Mouse (Mus musculus) kidney, postnatal 25 days (tissue): ENCODE results near the gene Zfp568.

Source experiments
- DNase-seq, 2 experiments: peaks; one replicate each; pipeline ENCODE4 v3.0.0; 2021; ENCODE audit warnings: mixed read lengths in 2 of 2

Gene Zfp568

DNA sequence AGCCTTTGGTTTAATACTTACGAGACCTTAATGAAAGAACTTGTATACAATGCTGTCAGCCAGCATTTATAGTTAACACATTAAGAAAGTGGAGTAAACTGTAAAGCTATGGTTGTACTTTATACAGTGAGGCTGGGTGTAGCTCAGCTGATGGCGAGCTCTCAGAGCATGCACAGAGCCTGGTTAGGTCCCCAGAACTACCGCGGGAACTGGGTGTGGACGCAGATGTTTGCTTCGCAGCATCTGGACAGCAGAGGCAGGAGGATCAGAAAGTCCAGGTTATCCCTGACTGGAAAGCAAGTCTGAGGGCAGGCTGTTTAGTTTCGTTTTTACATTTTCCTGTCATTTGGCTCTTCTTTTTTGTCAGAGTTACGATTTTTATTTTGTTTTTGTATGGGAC, 8.9 kb downstream of the Zfp568 start:
- no peak for DNase-seq

DNA sequence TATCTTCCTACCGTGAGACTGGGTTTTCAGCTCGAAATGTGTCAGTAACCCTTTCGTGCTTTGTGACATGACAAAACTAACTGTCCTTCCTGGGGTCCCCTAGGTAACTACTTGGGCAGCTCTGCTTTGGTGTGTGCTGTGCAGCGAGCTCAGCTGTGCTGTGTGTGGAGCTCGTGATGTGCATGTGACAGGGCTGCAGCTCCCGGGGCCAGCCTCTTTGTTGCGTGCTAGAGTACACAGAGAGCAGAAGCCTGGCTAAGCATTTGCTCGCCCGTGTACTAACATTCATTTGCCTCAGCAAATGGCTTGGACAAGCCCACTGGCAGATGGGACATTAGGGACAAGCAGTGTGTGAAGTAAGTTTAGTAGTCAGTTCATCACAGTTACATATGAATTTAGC, 9.6 kb downstream of the Zfp568 start:
- DNase-seq: peak; percentile 17 to 56

DNA sequence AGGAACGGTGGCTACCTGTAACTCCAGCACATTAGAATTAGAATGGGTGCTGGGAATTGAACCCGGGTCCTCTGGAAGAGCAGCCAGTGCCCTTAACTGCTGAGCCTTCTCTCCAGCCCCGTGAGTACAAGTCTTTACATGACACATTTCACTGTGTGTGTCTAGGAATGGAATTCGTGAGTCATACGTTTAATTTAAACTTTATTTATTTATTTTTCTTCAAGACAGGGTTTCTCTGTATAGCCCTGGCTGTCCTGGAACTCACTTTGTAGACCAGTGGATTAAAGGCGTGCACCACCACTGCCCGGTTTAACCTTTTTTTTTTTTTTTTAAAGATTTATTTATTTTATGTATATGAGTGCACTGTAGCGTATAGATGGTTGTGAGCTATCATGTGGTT, 11.4 kb downstream of the Zfp568 start:
- DNase-seq: no peak

DNA sequence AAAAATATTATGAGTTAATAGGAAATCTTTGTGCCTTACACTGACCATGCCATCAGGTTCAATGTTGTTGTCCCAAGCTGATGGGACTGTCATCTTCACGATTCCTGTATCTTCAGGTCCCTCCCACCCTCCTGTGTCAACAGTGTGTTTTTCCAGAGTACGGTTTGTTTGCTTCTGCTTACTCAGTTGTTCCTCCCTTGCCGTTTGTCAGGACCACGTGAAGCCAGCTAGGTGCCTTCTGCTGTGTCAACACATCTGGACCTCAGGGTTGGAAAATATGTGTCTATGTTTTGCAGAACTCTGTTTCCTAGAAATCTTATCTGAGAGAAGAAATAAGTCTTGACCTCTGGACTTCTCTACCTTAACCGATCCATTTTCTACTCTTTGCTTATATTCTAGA, 16.8 kb downstream of the Zfp568 start:
- peak in 1 of 2 experiments; percentile 47 for DNase-seq

DNA sequence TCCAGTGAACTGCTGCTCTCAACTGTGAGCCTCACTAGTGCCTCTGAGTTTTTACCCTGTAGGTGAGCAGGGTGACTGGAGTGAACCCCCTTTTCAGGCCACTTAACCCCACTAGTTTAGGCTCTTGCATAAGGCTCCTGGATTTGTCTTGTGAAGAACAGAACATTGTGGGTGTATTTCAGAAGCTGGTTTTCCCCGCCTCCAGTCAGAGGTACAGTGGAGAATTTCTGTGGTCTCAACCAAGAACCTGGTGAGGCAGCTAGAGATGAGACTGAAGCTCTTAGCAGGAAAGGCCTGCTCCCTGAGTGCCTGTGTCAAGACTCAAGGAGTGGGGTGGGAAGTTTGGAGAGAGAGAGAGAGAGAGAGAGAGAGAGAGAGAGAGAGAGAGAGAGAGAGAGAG, 23.8 kb downstream of the Zfp568 start:
- DNase-seq: no peak

DNA sequence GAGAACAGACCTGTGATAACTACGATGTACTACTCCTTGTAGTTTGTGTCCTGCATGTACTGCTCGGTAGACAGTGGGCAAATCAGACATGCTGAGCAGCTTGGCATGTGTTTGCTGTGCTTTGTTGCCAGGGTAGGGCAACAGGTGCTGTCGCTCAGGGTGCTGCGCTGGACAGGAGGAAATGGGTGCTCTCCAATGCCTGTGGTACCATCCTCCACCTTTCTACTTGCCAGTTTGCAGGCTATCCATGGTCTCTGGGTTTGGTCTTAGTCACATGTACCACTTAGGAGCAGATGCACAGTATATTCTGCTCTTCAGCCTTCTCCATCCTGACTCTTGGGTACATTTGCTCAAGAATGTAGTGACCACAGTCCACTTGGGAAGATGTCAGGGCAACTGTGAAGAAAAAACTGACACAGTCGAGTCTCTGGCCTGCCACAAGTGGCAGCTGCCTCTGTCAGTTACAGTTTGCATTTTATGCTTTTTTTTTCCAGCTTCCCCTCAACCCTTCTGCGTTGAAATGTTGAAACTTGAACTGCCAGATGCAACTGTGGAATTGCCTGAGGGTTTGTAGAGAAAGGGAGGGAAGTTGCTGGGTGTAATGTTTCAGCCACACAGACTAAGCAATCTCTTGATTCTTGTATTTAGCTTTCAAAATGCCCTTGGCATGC, 24.4 kb downstream of the Zfp568 start:
- no peak for DNase-seq

DNA sequence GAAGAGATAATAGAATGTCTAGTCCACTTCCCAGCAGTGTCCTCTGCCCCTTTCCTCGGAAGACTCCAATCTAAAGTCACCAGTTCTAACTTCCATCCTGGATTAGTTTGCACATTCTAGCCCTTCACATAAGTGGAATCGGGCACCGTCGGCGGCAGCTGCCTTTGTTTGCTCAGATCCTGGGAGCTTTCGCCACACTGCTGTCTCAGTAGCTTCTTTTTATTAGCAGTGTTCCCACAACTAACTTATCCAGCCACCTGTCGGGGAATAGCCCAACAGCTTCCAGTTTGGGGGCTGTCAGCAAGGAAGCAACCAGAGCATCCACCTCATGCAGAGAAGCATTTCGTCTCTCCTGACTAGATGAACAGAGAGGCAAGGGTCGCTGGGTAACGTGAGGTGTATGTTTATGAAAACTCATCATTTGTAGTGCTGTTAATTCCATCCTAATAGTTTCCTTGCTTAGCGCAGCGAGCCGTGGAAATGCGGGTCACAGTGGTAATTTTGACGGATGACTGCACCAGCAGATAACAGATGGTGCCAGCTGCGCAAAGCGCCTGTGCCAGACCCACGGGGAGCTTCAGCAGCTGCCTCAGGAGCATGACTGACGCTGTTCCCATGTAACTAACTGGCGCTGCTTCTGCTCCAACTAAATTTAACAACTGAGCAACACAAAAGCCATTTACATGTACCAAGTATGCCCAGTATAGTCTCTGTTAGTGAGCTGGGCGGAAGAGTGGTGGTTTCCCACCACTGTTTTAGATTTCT, 25.7 kb downstream of the Zfp568 start:
- DNase-seq: peak; percentile 29 to 44

DNA sequence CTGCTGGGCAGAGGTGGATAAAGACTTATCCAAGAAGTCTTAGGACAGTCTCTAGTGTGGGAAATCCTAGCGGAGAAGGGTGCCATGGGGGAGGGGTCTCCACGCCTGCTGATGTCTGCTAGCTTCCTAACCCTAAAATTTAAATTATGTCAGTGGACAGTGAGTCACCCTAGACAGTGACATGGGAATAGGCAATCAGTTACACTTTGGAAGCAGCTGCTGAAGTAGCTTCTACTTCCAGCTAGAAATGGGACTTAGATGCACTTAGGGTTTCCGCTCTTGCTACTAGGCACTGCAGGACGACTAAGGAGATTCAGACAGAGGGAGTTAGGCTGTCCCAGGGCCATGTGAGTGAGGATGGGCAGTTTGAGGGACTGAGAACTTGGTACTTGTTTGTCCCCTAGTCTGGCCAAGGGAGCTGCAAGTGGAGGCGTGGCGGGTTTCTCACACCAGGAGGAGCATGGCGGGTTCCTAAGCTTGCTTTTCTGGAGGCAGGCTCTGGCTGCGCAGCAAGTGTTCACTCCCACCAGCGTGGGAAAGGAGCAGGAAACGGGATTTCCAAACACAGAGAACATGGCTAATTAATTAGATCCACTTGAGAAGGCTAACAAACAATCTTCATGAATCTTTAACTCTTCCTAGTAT, 26.9 kb downstream of the Zfp568 start:
- no peak for DNase-seq

DNA sequence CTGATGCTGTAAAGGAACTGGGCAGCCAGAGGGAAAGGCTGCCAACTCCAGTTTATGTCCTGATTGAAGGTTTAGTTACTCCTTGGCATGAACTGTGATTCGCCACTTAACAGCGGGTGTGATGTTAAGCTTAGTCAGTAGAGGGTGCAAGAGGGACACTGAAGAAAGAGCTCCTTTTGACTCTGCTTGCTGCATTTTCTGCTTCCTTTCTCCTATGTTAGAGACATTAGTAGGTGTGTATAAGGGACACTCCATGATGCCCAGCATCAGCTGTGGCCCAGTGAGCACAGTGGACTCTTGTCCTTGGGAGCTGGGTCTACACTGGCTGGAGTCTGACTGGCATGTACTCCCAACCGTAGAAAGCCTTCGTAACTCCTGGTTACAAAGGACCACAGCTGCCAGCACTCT, 29.2 kb downstream of the Zfp568 start:
- peak; percentile 43 to 71 for DNase-seq

DNA sequence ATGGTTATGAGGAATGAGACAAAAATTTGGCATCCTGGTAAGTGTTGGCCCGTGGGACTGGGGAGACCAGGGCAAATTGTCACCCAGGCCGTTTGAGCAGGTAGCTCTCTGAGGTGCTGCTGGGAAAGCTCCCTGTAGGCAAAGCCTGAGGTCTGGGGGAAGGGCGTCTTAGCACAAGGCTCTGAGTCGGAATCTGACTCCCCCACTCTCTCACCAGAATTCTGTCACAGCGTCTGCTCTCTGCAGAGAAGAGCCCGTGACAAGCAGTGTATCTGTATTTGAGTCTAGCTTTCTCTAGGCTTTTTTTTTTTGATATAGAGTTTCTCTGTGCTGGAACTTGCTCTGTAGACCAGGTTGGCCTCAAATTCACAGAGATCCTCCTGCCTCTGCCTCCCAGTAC, 33.5 kb downstream of the Zfp568 start:
- no peak for DNase-seq

DNA sequence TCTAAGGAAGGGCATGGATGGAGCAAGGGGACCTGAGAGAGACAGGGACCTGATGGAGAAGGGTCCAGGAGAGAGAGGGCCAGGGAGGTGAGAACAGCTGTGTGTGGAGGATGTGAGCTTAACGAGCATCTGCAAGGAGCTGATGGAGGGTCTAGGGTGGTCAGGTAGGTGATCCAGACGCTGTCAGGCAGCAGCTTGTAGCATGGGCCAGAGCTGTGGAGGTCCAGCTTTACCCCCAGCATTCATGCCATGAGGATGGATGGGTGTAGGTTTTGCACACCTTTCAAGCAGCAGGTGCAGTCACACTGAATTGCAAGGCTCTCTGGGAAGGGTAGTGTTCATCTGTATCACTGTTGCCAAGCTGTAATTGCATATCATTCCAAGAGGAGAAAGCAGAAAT, 35.8 kb downstream of the Zfp568 start:
- no peak for DNase-seq

DNA sequence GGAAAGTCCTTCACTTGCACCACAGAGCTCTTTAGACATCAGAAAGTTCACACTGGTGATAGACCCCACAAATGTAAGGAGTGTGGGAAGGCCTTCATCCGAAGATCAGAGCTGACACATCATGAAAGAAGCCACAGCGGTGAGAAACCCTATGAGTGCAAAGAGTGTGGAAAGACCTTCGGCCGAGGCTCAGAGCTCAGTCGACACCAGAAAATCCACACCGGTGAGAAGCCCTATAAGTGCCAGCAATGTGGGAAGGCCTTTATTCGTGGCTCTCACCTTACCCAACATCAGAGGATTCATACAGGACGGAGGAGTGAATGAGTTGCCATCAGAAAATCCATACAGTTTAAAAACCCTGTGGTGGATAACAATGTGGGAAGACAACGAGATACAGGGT, 39.6 kb downstream of the Zfp568 start:
- no peak for DNase-seq

DNA sequence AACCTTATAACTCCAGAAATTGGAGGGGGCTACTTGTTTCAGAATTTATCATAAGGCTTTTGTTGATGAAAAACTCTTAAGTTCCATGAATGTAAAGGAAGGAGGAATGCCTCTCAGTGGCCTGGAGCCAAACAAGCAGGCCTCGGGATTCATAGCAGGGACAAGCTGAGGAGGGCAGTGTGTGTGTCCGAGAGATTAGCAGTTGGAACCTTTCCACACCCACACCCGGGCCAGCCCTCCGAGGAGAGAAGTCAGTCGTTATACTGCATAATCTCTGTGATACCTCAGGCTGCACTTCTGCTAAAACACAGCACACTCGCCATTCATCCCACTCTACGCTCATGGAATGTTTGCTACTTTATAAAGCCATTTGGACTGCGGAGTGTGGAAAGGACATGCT, 40.0 kb downstream of the Zfp568 start:
- no peak for DNase-seq

DNA sequence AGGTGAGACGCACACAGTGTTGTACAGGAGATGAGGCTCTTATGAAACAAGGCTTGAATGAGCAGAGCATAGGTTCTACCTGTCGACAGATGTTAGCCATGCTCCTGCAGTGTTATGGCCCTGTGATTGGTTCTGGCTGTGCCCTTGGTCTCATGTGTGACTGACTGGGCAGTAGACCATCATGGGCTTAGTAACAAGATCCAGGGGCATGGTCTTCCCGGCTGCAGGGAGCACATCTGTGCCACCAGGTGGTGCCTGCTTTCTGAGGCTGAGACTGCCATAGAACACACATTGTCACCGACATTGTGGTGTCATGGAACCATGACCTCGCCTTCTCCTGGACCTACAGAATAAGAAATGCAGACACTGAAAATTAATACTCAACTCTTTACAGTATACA, 41.6 kb downstream of the Zfp568 start:
- DNase-seq: no peak

DNA sequence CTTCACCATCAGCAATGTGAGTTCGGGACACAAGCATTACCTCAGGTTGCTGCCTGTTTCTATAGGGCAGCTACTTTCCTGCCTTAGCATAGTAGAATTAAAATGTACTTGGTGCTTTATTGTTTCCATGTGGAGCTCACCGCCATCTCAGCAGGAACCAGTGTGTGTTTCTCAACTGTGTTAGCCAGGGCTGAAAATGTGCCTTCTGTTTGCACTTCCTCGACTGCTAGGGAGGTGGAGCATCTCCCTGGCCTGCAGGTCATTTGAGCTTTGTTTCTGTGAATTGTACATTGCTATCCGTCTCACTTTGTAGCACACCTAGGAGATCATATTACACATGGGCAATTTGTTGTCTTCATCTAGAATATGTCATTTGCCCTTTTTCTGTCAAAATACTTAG, 43.6 kb downstream of the Zfp568 start:
- no peak for DNase-seq

DNA sequence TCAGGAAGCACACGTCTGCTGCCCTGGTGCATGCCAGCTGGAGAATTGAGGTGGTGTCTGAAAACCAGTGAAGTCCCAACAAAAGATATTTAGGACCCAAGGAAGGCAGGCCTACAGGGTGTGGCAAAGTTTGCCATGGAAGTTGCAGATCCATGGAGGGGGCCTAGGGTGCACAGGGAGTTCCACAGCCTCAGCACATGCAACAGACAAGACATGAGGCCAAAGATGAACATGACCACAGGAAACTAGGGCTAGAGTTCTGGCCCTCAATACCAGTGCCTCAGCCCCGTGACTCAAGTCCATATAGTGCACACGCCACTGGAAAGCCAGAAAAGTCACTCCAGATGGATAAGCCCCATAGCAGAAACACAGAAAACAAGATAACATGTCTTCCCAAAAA, 44.8 kb downstream of the Zfp568 start:
- DNase-seq: no peak

DNA sequence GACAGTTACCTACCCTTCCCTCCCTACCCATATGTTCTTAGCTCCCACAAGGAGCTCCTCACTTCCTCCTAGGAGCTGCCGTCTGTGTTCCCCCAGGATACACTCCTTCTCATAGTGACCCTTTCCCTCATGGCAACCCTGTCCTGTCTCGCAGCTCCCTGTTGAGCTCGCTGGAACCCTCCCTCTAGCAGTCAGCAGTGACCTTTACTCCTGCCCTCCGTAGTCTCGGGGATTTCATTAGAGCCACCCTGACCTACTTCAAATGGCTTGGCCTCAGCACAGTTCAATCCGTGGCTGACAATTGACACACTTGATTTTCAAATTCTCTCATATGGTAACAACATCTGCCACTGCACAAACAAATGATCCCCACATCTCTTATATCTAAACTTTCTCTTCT, 46.9 kb downstream of the Zfp568 start:
- DNase-seq: peak; percentile 29 to 43

DNA sequence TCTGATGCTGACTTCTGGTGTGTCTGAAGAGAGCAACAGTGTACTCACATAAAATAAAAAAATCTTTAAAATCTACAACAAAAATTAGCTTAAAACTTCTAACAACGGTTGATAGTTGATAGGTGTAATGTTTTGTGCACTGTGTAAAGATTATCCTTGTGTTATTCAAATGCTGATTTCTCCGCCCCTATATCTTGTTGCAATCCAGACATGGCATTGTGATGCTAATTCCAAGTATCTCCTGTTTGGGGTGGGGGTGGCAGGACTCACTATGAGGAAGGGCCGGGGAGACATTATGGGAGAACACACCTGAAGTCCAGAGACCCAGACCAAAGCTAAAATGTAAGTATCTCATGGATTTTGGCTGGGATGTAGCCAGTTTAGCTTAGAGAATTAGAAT, 47.6 kb downstream of the Zfp568 start:
- no peak for DNase-seq

DNA sequence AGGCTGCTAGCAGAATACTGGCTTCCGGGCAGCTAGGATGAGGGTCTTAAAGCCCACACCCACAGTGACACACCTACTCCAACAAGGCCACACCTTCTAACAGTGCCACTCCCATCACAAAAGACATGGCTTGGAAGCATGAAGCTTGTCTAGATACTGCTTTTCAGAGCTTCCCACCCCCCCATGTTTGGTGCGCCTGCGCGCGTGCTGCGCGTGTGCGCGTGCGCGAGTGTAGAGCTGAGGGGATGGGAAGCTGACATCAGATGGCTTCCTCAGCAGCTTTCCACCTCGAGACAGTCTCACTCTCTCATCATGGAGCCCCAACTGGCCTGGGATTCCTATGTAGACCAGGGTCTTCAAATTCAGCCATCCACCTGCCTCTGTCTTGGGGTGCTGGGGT, 50.6 kb downstream of the Zfp568 start:
- DNase-seq: no peak

DNA sequence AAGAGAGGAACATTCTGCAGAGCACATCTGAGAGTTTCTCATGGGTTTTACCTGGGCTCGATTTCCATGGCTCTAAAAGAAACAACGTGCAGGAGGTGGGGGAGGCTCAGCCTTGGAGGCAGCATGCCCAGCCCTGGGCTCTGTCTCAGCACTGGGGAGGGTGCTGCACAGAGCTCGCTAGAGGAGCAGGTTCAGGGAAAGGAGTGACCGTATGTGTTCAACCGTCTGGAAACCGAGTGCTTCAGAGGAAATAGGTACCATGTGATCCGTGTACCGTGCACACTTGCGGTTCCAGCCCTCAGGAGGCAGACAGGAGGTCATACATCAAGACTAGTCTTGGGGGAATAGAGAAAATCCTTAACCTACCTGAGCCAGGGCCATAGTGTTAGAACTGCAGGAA, 60.6 kb downstream of the Zfp568 start:
- DNase-seq: no peak

DNA sequence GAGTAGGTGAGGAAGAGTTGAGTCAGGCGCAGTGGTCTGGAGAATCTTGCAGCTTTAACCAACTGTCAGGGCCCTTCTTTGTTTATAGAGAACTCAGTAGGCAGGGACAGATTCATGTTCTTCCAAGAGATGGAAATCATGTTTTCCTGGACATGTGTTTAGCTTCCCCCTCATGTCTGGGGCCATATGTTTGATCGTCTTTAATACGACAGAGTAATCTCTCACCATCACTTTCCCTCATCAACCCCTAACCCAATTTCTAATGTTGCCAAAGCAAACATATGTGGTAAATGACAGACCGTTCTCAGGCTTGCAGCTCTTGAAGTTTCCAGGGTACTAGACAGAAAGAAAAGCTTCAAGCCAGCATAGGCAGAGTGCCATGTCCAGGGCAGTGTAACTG, 64.4 kb downstream of the Zfp568 start:
- DNase-seq: no peak

DNA sequence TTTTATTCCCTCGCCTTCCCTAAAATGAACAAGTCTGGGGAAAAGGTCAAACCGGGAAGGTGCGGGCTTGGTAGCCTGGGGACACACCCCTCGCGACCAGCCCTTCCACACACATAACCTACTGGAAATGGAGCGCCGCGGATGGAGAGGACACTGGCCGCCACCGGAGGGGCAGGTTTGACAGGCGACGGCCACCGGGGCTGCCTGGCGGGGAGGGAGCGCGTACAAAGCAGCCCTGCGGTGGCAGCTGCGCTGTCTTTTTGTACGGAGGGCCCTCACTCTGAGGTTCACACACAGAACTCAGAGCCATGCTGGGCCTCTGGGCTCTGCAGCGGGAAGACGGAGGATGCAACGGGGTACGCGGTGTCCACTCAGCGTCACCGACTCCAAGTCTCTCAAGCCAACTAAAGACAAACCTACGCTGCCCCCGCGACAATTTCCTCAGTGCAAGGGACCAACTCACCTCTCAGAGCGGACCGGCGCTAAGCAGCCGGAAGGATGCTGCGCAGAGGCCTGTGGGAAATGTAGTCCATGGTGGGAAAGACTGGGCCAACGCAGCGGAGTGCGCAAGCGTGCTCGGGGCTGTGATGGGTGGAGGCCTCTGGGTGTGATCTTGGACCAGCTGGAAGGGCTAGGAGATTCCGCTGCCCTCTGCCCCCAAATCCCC, 67.3 kb downstream of the Zfp568 start, which contains the start of gene Zfp14:
TSS of gene Zfp14 (minus strand) at position 499 of the 667 bp plus-strand sequence.
- peak; percentile 91 to 93 for DNase-seq

DNA sequence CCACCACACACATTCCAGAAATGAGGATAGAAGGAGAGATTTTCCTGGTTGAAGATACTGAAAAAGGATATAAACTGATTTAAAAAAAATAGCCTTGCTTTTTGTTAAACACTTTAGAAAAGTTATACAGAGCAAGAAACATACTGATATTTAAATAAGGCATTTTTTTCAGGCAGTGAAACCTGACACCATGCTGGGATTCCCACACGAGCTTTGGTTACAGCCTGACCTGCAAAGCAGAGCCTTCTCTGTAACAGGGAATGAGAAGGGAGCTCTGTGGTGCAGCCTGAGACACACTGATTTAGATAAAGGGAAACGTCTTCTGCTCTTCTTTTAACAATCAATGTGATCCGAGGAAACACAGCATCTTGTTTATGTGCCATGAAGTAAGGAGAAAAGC, 69.8 kb downstream of the Zfp568 start:
- no peak for DNase-seq

DNA sequence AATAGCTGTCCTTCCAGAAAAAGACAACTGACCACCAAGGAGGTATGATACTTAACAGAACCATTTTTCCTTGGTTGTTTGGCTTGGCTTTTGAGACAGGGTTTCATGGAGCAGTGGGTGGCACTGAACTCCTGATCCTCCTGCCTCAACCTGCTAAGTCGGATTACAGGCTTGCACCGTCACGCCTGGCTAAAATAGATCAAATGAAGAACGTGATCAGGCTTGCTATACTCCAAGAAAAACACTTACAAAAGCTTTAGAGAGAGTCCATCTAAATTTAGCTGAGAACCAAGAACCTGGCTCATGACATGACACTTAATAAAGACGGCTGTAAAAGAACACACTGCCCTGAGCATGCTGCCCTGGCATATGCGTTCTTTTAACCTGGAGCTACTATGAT, 76.6 kb downstream of the Zfp568 start:
- DNase-seq: no peak
